Mouse (Mus musculus): ENCODE measurements at regions not wholly inside any gene's neighbourhood (a gene's known extent, or its start where the extent isn't known, plus 50 kb on each side); places are given as distances from the start of the nearest gene placed in this dataset.

- DNase-seq: no peak
Observed at GRCm38 (mm10) chr2:94248948-94249347, 91.2 kb upstream of the Hsd17b12 start.

- no peak for DNase-seq
Observed at GRCm38 (mm10) chr2:94246851-94247471, 89.2 kb upstream of the Hsd17b12 start.

GRCm38 (mm10) chr2:94246180-94246611 is 88.4 kb upstream of the Hsd17b12 start:
- no peak for DNase-seq

- peak; percentile 14 to 22 for DNase-seq
Observed at GRCm38 (mm10) chr2:94245305-94245959, 87.7 kb upstream of the Hsd17b12 start.

- DNase-seq: no peak
Observed at GRCm38 (mm10) chr2:94244140-94244539, 86.4 kb upstream of the Hsd17b12 start.

GRCm38 (mm10) chr2:94243053-94243916 is 85.5 kb upstream of the Hsd17b12 start:
- DNase-seq: no peak

GRCm38 (mm10) chr2:94242406-94243052 is 84.8 kb upstream of the Hsd17b12 start:
- no peak for DNase-seq

GRCm38 (mm10) chr2:94242051-94242397 is 84.3 kb upstream of the Hsd17b12 start:
- DNase-seq: no peak

- no peak for DNase-seq
Observed at GRCm38 (mm10) chr2:94241301-94242050, 83.7 kb upstream of the Hsd17b12 start.

GRCm38 (mm10) chr2:94240411-94240810 is 82.6 kb upstream of the Hsd17b12 start:
- DNase-seq: no peak

- no peak for DNase-seq
Observed at GRCm38 (mm10) chr2:94239573-94239972, 81.8 kb upstream of the Hsd17b12 start.

GRCm38 (mm10) chr2:94236479-94236878 is 78.7 kb upstream of the Hsd17b12 start:
- DNase-seq: no peak

- DNase-seq: no peak
Observed at GRCm38 (mm10) chr2:94233597-94233996, 75.8 kb upstream of the Hsd17b12 start.

- no peak for DNase-seq
Observed at GRCm38 (mm10) chr2:94219421-94219820, 61.7 kb upstream of the Hsd17b12 start.

GRCm38 (mm10) chr2:94217481-94217880 is 59.7 kb upstream of the Hsd17b12 start:
- no peak for DNase-seq

GRCm38 (mm10) chr2:94215455-94215854 is 57.7 kb upstream of the Hsd17b12 start:
- DNase-seq: no peak
